Mouse (Mus musculus): ENCODE measurements around the gene Cel.

- TF ChIP-seq EP300 (IDR thresholded peaks at IDR 0.05; ENCODE audit: low read depth) = no peak
- no peak for TF ChIP-seq CTCF (IDR thresholded peaks at IDR 0.05; ENCODE audit: low read depth)
Measured at GRCm38 (mm10) chr2:28539949-28540348, 23.3 kb downstream of the Cel start.

All from liver, embryonic 14.5 days (tissue).